Mouse (Mus musculus): ENCODE measurements around the gene Robo3.

DNA sequence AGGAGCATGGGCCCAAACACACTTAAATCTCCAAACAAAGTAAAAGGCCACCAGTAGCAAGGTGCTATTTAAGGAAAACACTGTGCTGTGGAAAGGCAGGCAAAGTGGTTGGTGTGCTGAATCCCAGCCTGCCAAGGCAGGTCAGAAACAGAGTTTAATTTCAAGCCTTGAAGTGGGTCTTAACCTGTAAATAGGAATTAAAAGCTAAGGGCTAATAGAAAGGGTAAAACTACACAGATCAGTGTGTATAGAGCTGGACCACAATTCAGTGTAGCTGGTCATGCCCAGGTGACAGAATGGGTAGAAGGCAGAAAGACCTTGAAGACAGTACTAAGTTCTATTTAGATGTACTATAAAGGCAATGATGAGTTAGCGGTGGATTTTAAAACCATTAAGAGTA lies 24.1 kb upstream of the Robo3 start:
- TF ChIP-seq CTCF (conservative IDR thresholded peaks at IDR 0.05; ENCODE audit: low read length) (no peak), POU5F1 (IDR thresholded peaks at IDR 0.05; ENCODE audit: borderline replicate concordance, low read length) (no peak), NANOG (IDR thresholded peaks at IDR 0.05; ENCODE audit: borderline replicate concordance, low read length) (no peak)
